Mouse (Mus musculus) forebrain, embryonic 16.5 days (tissue): ENCODE data around the gene Hspa8. TPM values are rescaled to one million over a fixed set of nuclear protein-coding genes. Genes with fewer than 3 reads are reported as not detected.

Experiments used
- polyA plus RNA-seq: library from polyadenylated mRNA; unstranded; fragments of >200 nt; fragmentation: Nextera tagmentation; extraction: Ambion mirVana; gene quantifications from 2 replicates; pipeline ENCODE4 v1.2.1, GENCODE M21; 2015

Gene Hspa8
- polyA plus RNA-seq, 1 experiment from 2014 or later = 3,453 TPM

Other genes with a start within 250 kb of the Hspa8 start
- gene Gm21915, start 130.4 kb upstream of the Hspa8 start, polyA plus RNA-seq = not detected in 2 replicates
- 64.7 and 65.5 TPM in 2 replicates for gene Clmp, start 115.0 kb upstream of the Hspa8 start, polyA plus RNA-seq
- 0.29 and 0.61 TPM in 2 replicates for gene Bsx, start 73.1 kb downstream of the Hspa8 start, polyA plus RNA-seq
- 0.15 and 0.20 TPM in 2 replicates for gene Jhy, start 163.1 kb downstream of the Hspa8 start, polyA plus RNA-seq
- gene Crtam, start 203.6 kb downstream of the Hspa8 start, polyA plus RNA-seq = 0.17 TPM in 1 of 2 replicates, not detected in the other